Mouse (Mus musculus) stomach, embryonic 16.5 days (tissue): ENCODE measurements around the gene Slc8a3. TPM values are rescaled to one million over a fixed set of nuclear protein-coding genes. Genes with fewer than 3 reads are reported as not detected.

Source experiments
- ATAC-seq: fragments of 200-750 bp; cut with Nextera tagmentation; 2 replicates; pipeline ENCODE4 v1.8.0; 2017; ENCODE audit warnings: moderate number of reproducible peaks, moderate TSS enrichment; ENCODE audit not compliant: insufficient read depth, low FRiP score
- H3K27ac ChIP-seq: fragments of 300-500 bp; sonication (generic); 2 replicates; pipeline ENCODE4 v1.5.1; 2014; ENCODE audit warnings: low read length
- H3K27me3 ChIP-seq: fragments of 300-500 bp; sonication (generic); 2 replicates; pipeline ENCODE4 v1.6.1; 2014; ENCODE audit warnings: low read length, control low read depth, mixed read lengths; ENCODE audit not compliant: control insufficient read depth, insufficient read depth
- H3K36me3 ChIP-seq: fragments of 300-500 bp; sonication (generic); 2 replicates; pipeline ENCODE4 v1.6.1; 2014; ENCODE audit warnings: low read length; ENCODE audit not compliant: control insufficient read depth, insufficient read depth
- H3K4me1 ChIP-seq: fragments of 300-500 bp; sonication (generic); 2 replicates; pipeline ENCODE4 v1.6.1; 2014; ENCODE audit warnings: low read length, control low read depth, mixed read lengths; ENCODE audit not compliant: control insufficient read depth, insufficient read depth
- H3K4me2 ChIP-seq: fragments of 300-500 bp; sonication (generic); 2 replicates; pipeline ENCODE4 v1.6.1; 2014; ENCODE audit warnings: low read depth, low read length, mixed read lengths
- H3K4me3 ChIP-seq: fragments of 300-500 bp; sonication (generic); replicated peaks from 2 replicates; pipeline ENCODE4 v1.5.1; 2014; ENCODE audit warnings: mild to moderate bottlenecking, low read length
- H3K9ac ChIP-seq: fragments of 300-500 bp; sonication (generic); 2 replicates; pipeline ENCODE4 v1.6.1; 2014; ENCODE audit warnings: low read length
- H3K9me3 ChIP-seq: fragments of 300-500 bp; sonication (generic); replicated peaks from 2 replicates; pipeline ENCODE4 v1.6.1; 2016; ENCODE audit warnings: low read length, control low read depth; ENCODE audit not compliant: control insufficient read depth
- WGBS: fragments of 180-500 bp; shearing (Covaris S2); extraction: QIAGEN DNeasy Blood & Tissue Kit; methylation state at CpG from one replicate; pipeline ENCODE4 v1.1.7; 2014; 5-methylcytosine and 5-hydroxymethylcytosine counted together
- polyA plus RNA-seq: library from polyadenylated mRNA; unstranded; fragments of >200 nt; fragmentation: Nextera tagmentation; extraction: Ambion mirVana; gene quantifications from 2 replicates; pipeline ENCODE4 v1.2.1, GENCODE M21; 2015

Gene Slc8a3
- polyA plus RNA-seq, 1 experiment from 2014 or later = 0.53 TPM

DNA sequence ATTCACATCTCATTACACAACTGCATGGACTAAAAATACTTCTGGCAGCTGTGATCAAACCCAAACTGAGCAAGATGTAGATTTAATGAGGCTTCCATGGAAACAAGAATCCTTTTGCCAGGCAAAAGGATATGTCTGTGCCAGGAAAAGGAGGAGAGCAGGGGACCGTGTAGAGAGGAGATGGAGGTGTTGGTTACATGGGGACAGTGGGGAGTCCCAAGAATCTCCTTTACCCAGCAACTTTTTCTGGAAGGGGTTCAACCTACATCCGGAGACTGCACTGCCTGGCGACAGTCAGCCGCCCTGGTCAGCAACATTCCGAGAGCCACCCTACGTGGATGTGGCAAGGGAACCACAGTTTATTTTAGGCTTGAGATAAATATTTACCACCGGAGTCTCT is 88.0 kb downstream of the Slc8a3 start:
- Histone ChIP-seq H3K4me2 (no peak overlapping the region), H3K9me3 (no peaks in the 10 kb centered on the region), H3K9ac (no peak overlapping the region), H3K36me3 (no peaks in the 10 kb centered on the region), H3K27me3 (no peaks in the 10 kb centered on the region), H3K27ac (no peak overlapping the region), H3K4me3 (no peak overlapping the region), H3K4me1 (no peaks in the 10 kb centered on the region)
- WGBS = 55% methylated on average over 7 of the region's 7 CpGs
- no peak for ATAC-seq

DNA sequence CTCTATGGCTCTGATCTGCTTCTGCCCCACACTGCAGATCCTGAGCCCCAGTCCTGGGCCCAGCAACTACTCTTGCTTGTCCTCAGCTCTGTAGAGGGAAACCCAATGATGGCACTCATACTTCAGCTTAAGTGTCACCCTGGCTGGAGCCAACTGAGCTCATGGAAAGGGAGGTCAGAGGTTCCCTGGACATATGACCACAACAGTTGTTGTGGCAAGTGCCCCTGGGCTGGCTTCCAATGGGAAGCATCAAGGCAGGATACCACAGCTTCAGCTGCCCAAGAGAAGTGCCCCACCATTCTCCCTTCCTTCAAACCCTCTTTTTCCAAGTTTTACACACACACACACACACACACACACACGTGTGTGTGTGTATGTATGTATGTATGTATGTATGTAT is 88.5 kb downstream of the Slc8a3 start:
- Histone ChIP-seq H3K27ac (no peak overlapping the region), H3K9me3 (no peaks in the 10 kb centered on the region), H3K27me3 (no peaks in the 10 kb centered on the region), H3K36me3 (no peaks in the 10 kb centered on the region), H3K4me2 (no peak overlapping the region), H3K4me3 (no peak overlapping the region), H3K9ac (no peak overlapping the region), H3K4me1 (no peaks in the 10 kb centered on the region)
- WGBS = 82% methylated on average over 1 of the region's 1 CpGs
- no peak for ATAC-seq

DNA sequence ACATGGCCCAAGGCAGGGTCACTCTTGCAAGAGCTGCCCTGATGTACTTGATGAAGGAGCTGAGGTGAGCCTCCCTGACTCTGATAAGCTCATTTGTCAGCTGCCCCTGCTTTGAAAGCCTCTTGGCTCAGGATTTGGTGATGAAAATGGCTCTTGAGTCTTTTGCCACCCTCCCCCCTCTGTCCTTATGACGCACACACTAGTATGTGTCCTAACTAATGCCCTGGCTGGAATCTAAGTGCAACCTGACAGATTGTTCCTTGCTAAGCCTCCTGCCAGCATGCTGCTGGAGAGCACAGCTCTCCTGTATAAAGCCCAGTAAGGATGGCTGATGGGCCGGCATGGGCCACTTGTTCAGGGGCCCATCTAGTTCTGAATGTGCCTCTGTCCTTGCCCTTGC is 91.3 kb downstream of the Slc8a3 start:
- H3K27me3 ChIP-seq = no peaks in the 10 kb centered on the region
- no peak overlapping the region for H3K9ac ChIP-seq
- 59% methylated on average over 2 of the region's 2 CpGs for WGBS
- no peaks in the 10 kb centered on the region for H3K36me3 ChIP-seq
- H3K4me2 ChIP-seq = no peak overlapping the region
- no peak overlapping the region for H3K27ac ChIP-seq
- H3K4me3 ChIP-seq = no peak overlapping the region
- no peaks in the 10 kb centered on the region for H3K9me3 ChIP-seq
- H3K4me1 ChIP-seq = no peaks in the 10 kb centered on the region
- no peak for ATAC-seq

DNA sequence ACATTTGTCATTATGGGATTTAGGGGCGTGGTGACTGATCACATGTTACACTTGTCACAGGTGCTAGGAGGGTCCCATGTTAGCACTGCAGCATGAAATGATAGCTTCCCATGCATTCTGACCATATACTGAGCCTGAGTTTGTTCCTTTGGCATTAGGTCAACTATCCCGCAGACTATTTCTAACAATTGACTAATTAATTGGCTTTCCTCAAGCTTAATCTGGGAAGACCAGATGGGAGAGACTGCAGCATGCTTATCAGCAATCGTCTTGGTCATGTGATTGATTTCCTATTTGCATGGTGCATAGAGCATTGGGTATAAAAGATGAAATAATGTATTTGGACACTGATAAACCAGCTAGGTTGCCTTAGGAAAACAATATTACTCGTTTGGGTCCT is 91.9 kb downstream of the Slc8a3 start:
- no peaks in the 10 kb centered on the region for H3K36me3 ChIP-seq
- no peak overlapping the region for H3K4me2 ChIP-seq
- no peaks in the 10 kb centered on the region for H3K9me3 ChIP-seq
- WGBS = 64% methylated on average over 4 of the region's 4 CpGs
- H3K9ac ChIP-seq = no peak overlapping the region
- H3K4me1 ChIP-seq = no peaks in the 10 kb centered on the region
- H3K27me3 ChIP-seq = no peaks in the 10 kb centered on the region
- no peak overlapping the region for H3K27ac ChIP-seq
- ATAC-seq = no peak
- no peak overlapping the region for H3K4me3 ChIP-seq

DNA sequence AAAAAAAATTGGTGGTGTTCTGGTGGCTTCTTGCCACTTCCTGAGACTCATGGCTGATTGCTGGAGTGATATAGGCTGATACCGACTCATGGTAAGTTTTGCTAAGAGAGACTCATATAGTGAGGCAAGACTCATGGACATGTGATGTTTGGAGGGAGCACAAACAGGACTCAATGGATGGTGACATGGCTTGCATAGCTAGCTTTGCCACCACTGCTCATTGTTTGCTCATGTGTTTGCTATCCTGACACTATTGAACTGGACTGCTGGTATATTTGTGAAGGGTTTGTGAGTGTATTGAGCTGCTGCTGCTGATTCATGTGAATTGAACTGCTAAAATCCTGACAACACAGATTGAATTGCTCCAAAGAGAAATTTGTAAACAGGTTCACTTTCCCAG is 95.8 kb downstream of the Slc8a3 start:
- 81% methylated on average over 1 of the region's 1 CpGs for WGBS

DNA sequence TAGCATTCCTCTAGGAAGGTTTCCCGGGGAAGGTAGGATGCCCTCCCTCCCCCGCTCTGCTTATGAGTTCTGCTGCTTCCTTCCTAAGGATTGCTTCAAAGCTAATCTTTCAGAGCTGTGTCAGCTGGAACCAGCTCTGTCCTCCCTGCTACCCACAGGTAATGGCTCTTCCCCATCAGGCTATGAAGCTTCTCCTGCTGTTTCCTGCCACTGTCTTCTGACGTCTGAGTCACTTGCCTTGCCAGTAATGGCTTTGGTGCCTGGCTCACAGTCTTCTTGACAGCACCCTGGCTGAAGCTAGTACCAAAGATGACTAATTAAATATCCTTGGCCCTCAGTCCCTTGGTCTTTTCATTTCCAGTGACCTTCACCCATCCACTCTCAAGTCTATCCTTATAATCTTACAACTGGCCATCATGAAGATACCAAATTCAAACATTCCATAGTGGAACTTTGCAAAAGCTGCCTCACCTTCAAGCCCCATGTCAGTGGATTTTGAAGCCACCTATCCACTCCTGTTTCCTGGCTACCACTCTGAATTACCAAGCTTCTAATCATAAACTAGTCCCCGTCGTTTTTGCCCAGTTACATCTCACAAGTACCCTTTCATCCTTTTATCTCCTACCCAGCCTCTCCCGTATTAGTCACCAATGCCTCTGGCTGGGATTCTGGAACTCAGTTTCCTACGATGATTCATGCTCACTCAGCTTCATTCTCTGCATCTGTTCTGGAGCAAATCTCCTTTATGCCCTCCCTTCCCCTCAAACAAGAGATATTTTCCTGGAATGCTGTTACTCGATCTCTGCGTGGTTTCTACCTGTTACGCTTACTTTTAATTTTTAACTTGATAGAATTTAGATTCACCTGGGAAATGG is 97.3 kb downstream of the Slc8a3 start:
- Histone ChIP-seq H3K36me3 (no peaks in the 10 kb centered on the region), H3K4me1 (no peaks in the 10 kb centered on the region), H3K9me3 (no peaks in the 10 kb centered on the region), H3K27me3 (no peaks in the 10 kb centered on the region), H3K4me2 (no peak overlapping the region), H3K4me3 (no peak overlapping the region), H3K9ac (no peak overlapping the region), H3K27ac (no peak overlapping the region)
- ATAC-seq = no peak
- 84% methylated on average over 10 of the region's 10 CpGs for WGBS

More for the DNA sequence above, 95.8 kb downstream of the Slc8a3 start:
- H3K4me3 ChIP-seq = no peak overlapping the region
- H3K27ac ChIP-seq = no peak overlapping the region
- H3K27me3 ChIP-seq = no peaks in the 10 kb centered on the region
- H3K9ac ChIP-seq = no peak overlapping the region
- H3K9me3 ChIP-seq = no peaks in the 10 kb centered on the region
- H3K4me1 ChIP-seq = no peaks in the 10 kb centered on the region
- H3K4me2 ChIP-seq = no peak overlapping the region
- ATAC-seq = no peak
- no peaks in the 10 kb centered on the region for H3K36me3 ChIP-seq

DNA sequence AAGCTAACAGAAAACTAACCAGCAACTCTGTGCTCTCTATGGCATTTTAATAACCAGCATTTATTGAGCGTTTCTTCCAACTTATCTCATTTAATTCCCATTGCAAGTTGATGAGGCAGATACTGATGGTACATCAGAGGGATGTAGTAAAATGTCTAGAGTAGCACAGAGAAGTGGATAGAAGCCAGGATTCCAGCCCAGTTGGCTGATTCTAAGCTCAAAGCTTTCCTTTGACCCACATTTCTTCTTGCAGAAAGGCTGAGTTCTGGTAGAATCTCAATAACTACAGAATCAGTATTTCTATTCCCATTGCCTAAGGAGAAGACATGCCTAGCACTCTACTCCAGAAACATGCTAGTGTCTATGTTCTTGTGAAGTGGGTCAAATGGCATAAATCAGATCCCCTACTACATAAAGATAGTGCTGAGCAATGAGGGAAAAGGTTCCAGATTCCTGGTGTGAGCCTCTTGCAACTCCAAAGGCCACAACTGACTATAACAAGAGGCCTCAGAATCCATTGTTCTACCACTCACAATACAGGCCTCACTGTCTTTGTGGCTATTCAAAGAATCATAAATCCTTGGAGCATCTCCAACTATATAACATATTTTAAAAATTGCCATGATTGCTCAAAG is 99.1 kb downstream of the Slc8a3 start:
- Histone ChIP-seq H3K27me3 (no peaks in the 10 kb centered on the region), H3K36me3 (no peaks in the 10 kb centered on the region), H3K27ac (no peak overlapping the region), H3K9me3 (no peaks in the 10 kb centered on the region), H3K4me3 (no peak overlapping the region), H3K4me2 (no peak overlapping the region), H3K4me1 (no peaks in the 10 kb centered on the region), H3K9ac (no peak overlapping the region)
- WGBS = 79% methylated on average over 1 of the region's 1 CpGs
- no peak for ATAC-seq

DNA sequence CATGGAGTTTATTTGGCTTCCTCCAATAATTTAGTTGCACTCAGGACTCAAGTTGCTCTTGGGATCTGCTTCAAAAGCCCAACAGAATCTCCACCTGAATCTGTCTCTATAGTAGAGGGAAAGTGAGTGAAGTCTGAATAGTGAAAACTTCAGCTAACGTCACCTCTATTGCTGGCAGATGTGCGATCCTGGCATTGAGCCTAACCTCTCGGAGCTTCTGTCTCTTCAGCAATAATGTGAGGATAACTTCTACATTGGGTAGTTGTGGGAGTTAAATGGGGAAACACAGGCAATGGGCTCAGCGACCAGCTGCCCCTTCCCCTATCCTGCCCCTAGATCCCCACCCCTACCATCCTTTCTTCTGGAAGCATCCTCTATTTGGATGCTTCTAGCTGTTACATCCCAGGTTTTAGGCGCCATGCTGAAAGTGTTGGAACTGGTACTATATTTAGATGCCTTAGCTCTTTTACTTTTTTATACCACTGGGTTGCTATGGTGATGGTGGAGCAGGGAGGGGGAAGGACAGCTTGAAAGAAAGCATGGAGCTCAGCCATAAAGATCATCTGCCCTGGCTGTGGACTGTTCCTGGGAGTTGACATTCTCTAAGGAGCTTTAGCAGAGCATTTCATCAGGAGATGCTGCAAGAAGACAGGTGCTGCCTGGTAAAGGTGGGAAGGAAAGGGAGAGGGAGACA is 105.1 kb downstream of the Slc8a3 start:
- no peak overlapping the region for H3K4me3 ChIP-seq
- no peaks in the 10 kb centered on the region for H3K9me3 ChIP-seq
- ATAC-seq = no peak
- H3K4me2 ChIP-seq = no peak overlapping the region
- H3K27ac ChIP-seq = no peak overlapping the region
- no peak overlapping the region for H3K9ac ChIP-seq
- H3K27me3 ChIP-seq = no peaks in the 10 kb centered on the region
- no peaks in the 10 kb centered on the region for H3K4me1 ChIP-seq
- 68% methylated on average over 5 of the region's 5 CpGs for WGBS
- no peaks in the 10 kb centered on the region for H3K36me3 ChIP-seq

DNA sequence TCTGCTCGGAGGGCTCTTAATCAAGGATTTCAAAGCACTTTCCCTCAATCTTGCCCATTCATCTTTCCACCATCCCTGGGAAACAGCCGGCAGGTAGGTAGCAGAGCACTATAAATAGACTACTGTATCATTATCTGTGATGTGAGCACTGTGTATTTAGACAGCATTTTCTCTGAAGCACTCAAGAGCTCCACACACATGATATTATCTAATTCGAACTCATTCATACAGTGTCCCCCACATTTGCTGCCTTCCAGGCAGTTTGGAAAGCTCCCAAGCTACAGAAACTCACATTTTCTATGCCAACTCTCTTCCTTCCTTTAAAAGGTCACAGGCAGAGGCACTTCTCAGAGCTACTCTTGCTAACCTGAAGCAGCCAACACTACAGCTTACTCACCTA is 106.4 kb downstream of the Slc8a3 start:
- Histone ChIP-seq H3K4me2 (no peak overlapping the region), H3K9ac (no peak overlapping the region), H3K27me3 (no peaks in the 10 kb centered on the region), H3K36me3 (no peaks in the 10 kb centered on the region), H3K4me1 (no peaks in the 10 kb centered on the region), H3K27ac (no peak overlapping the region), H3K4me3 (no peak overlapping the region), H3K9me3 (no peaks in the 10 kb centered on the region)
- WGBS = 53% methylated on average over 3 of the region's 3 CpGs
- ATAC-seq = no peak
